Mouse (Mus musculus): Measurements from ENCODE around the gene Hcfc1. TPM values are rescaled to one million over a fixed set of nuclear protein-coding genes. Genes with fewer than 3 reads are reported as not detected.

Gene Hcfc1
- polyA plus RNA-seq, 1 experiment from 2014 or later, result 92.2 TPM

GRCm38 (mm10) chrX:73921823-73922549, 44.2 kb downstream of the Hcfc1 start, which contains the start of the genes Arhgap4 and Naa10:
Gene Arhgap4, minus strand, starts transcription at chrX:73921870.
Gene Naa10, minus strand, starts transcription at chrX:73921944.
- Histone ChIP-seq H3K27ac (ENCODE audit: low read depth, low read length) (peak within 1 kb of the TSS; percentile 65), H3K9ac (ENCODE audit: low read length) (peak within 1 kb of the TSS; percentile 64), H3K4me2 (ENCODE audit: low read depth, low read length, severe bottlenecking) (peak within 1 kb of the TSS; percentile 67), H3K36me3 (ENCODE audit: control insufficient read depth, insufficient read depth, low read length) (no peaks in the 10 kb centered on the region), H3K9me3 (ENCODE audit: control insufficient read depth, low read length) (no peaks in the 10 kb centered on the region), H3K4me1 (replicated peaks; ENCODE audit: control insufficient read depth, insufficient read depth, low read length) (no peaks in the 10 kb centered on the region), H3K4me3 (ENCODE audit: low read depth, low read length) (peak within 1 kb of the TSS; percentile 50), H3K27me3 (ENCODE audit: control insufficient read depth, insufficient read depth, low read length) (no peaks in the 10 kb centered on the region)
- 19% methylated on average over 43 of the region's 43 CpGs for WGBS
- ATAC-seq (replicated peaks; ENCODE audit: low FRiP score) (peak; percentile 98), DNase-seq (ENCODE audit: low spot score) (peak; percentile 89)

- no peaks in the 10 kb centered on the region for H3K9me3 ChIP-seq (ENCODE audit: control insufficient read depth, low read length)
- WGBS, result 21% methylated on average over 34 of the region's 34 CpGs
- H3K4me1 ChIP-seq (replicated peaks; ENCODE audit: control insufficient read depth, insufficient read depth, low read length), result no peaks in the 10 kb centered on the region
- H3K4me2 ChIP-seq (ENCODE audit: low read depth, low read length, severe bottlenecking), result peak overlapping the region; percentile 67
- H3K36me3 ChIP-seq (ENCODE audit: control insufficient read depth, insufficient read depth, low read length), result no peaks in the 10 kb centered on the region
- DNase-seq (ENCODE audit: low spot score) (no peak), ATAC-seq (replicated peaks; ENCODE audit: low FRiP score) (peak; percentile 35; the same call in 1 of the 2 replicates)
- H3K27me3 ChIP-seq (ENCODE audit: control insufficient read depth, insufficient read depth, low read length), result no peaks in the 10 kb centered on the region
- peak overlapping the region; percentile 31; the same call in 1 of the 2 replicates for H3K27ac ChIP-seq (ENCODE audit: low read depth, low read length)
- H3K9ac ChIP-seq (ENCODE audit: low read length), result peak overlapping the region; percentile 64
- peak overlapping the region; percentile 50 for H3K4me3 ChIP-seq (ENCODE audit: low read depth, low read length)
Measured at GRCm38 (mm10) chrX:73921285-73921822, 44.8 kb downstream of the Hcfc1 start.

GRCm38 (mm10) chrX:73918631-73919030, 47.5 kb downstream of the Hcfc1 start:
- ATAC-seq (replicated peaks; ENCODE audit: low FRiP score) (no peak), DNase-seq (ENCODE audit: low spot score) (no peak)
- Histone ChIP-seq H3K9ac (ENCODE audit: low read length) (no peak overlapping the region), H3K36me3 (ENCODE audit: control insufficient read depth, insufficient read depth, low read length) (no peaks in the 10 kb centered on the region), H3K4me2 (ENCODE audit: low read depth, low read length, severe bottlenecking) (no peak overlapping the region), H3K27me3 (ENCODE audit: control insufficient read depth, insufficient read depth, low read length) (no peaks in the 10 kb centered on the region), H3K27ac (ENCODE audit: low read depth, low read length) (no peak overlapping the region), H3K4me1 (replicated peaks; ENCODE audit: control insufficient read depth, insufficient read depth, low read length) (no peaks in the 10 kb centered on the region), H3K4me3 (ENCODE audit: low read depth, low read length) (no peak overlapping the region), H3K9me3 (ENCODE audit: control insufficient read depth, low read length) (no peaks in the 10 kb centered on the region)
- 84% methylated on average over 5 of the region's 5 CpGs for WGBS

GRCm38 (mm10) chrX:73916945-73917344, 49.2 kb downstream of the Hcfc1 start:
- Histone ChIP-seq H3K27ac (ENCODE audit: low read depth, low read length) (no peak overlapping the region), H3K4me3 (ENCODE audit: low read depth, low read length) (no peak overlapping the region), H3K36me3 (ENCODE audit: control insufficient read depth, insufficient read depth, low read length) (no peaks in the 10 kb centered on the region), H3K27me3 (ENCODE audit: control insufficient read depth, insufficient read depth, low read length) (no peaks in the 10 kb centered on the region), H3K4me2 (ENCODE audit: low read depth, low read length, severe bottlenecking) (no peak overlapping the region), H3K9me3 (ENCODE audit: control insufficient read depth, low read length) (no peaks in the 10 kb centered on the region), H3K9ac (ENCODE audit: low read length) (no peak overlapping the region), H3K4me1 (replicated peaks; ENCODE audit: control insufficient read depth, insufficient read depth, low read length) (no peaks in the 10 kb centered on the region)
- no peak for ATAC-seq (replicated peaks; ENCODE audit: low FRiP score)
- 73% methylated on average over 8 of the region's 8 CpGs for WGBS
- DNase-seq (ENCODE audit: low spot score), result no peak

GRCm38 (mm10) chrX:73914827-73915703, 51.1 kb downstream of the Hcfc1 start:
- peak overlapping the region; percentile 66 for H3K27ac ChIP-seq (ENCODE audit: low read depth, low read length)
- H3K4me3 ChIP-seq (ENCODE audit: low read depth, low read length), result no peak overlapping the region
- H3K9ac ChIP-seq (ENCODE audit: low read length), result peak overlapping the region; percentile 37; the same call in 1 of the 2 replicates
- no peaks in the 10 kb centered on the region for H3K9me3 ChIP-seq (ENCODE audit: control insufficient read depth, low read length)
- no peaks in the 10 kb centered on the region for H3K36me3 ChIP-seq (ENCODE audit: control insufficient read depth, insufficient read depth, low read length)
- peak; percentile 96 for ATAC-seq (replicated peaks; ENCODE audit: low FRiP score)
- peak overlapping the region; percentile 40 for H3K4me2 ChIP-seq (ENCODE audit: low read depth, low read length, severe bottlenecking)
- no peaks in the 10 kb centered on the region for H3K4me1 ChIP-seq (replicated peaks; ENCODE audit: control insufficient read depth, insufficient read depth, low read length)
- peak; percentile 90 for DNase-seq (ENCODE audit: low spot score)
- no peaks in the 10 kb centered on the region for H3K27me3 ChIP-seq (ENCODE audit: control insufficient read depth, insufficient read depth, low read length)
- WGBS, result 32% methylated on average over 31 of the region's 31 CpGs

- 70% methylated on average over 2 of the region's 2 CpGs for WGBS
- DNase-seq (ENCODE audit: low spot score), result no peak
- Histone ChIP-seq H3K4me1 (replicated peaks; ENCODE audit: control insufficient read depth, insufficient read depth, low read length) (no peaks in the 10 kb centered on the region), H3K27me3 (ENCODE audit: control insufficient read depth, insufficient read depth, low read length) (no peaks in the 10 kb centered on the region), H3K27ac (ENCODE audit: low read depth, low read length) (no peak overlapping the region), H3K36me3 (ENCODE audit: control insufficient read depth, insufficient read depth, low read length) (no peaks in the 10 kb centered on the region), H3K4me2 (ENCODE audit: low read depth, low read length, severe bottlenecking) (no peak overlapping the region), H3K9ac (ENCODE audit: low read length) (no peak overlapping the region), H3K4me3 (ENCODE audit: low read depth, low read length) (no peak overlapping the region), H3K9me3 (ENCODE audit: control insufficient read depth, low read length) (no peaks in the 10 kb centered on the region)
- no peak for ATAC-seq (replicated peaks; ENCODE audit: low FRiP score)
Measured at GRCm38 (mm10) chrX:73911588-73911987, 54.6 kb downstream of the Hcfc1 start.

GRCm38 (mm10) chrX:73911156-73911555, 55.0 kb downstream of the Hcfc1 start:
- Histone ChIP-seq H3K9ac (ENCODE audit: low read length) (peak overlapping the region; percentile 12; the same call in 1 of the 2 replicates), H3K9me3 (ENCODE audit: control insufficient read depth, low read length) (no peaks in the 10 kb centered on the region), H3K36me3 (ENCODE audit: control insufficient read depth, insufficient read depth, low read length) (no peaks in the 10 kb centered on the region), H3K4me2 (ENCODE audit: low read depth, low read length, severe bottlenecking) (peak overlapping the region; percentile 40; the same call in 1 of the 2 replicates), H3K27ac (ENCODE audit: low read depth, low read length) (no peak overlapping the region), H3K4me1 (replicated peaks; ENCODE audit: control insufficient read depth, insufficient read depth, low read length) (no peaks in the 10 kb centered on the region), H3K27me3 (ENCODE audit: control insufficient read depth, insufficient read depth, low read length) (no peaks in the 10 kb centered on the region), H3K4me3 (ENCODE audit: low read depth, low read length) (no peak overlapping the region)
- WGBS, result 16% methylated on average over 20 of the region's 26 CpGs
- ATAC-seq (replicated peaks; ENCODE audit: low FRiP score) (no peak), DNase-seq (ENCODE audit: low spot score) (no peak)

GRCm38 (mm10) chrX:73910451-73910850, 55.7 kb downstream of the Hcfc1 start:
- Histone ChIP-seq H3K9ac (ENCODE audit: low read length) (no peak overlapping the region), H3K9me3 (ENCODE audit: control insufficient read depth, low read length) (no peaks in the 10 kb centered on the region), H3K4me2 (ENCODE audit: low read depth, low read length, severe bottlenecking) (no peak overlapping the region), H3K27me3 (ENCODE audit: control insufficient read depth, insufficient read depth, low read length) (no peaks in the 10 kb centered on the region), H3K4me3 (ENCODE audit: low read depth, low read length) (no peak overlapping the region), H3K4me1 (replicated peaks; ENCODE audit: control insufficient read depth, insufficient read depth, low read length) (no peaks in the 10 kb centered on the region), H3K36me3 (ENCODE audit: control insufficient read depth, insufficient read depth, low read length) (no peaks in the 10 kb centered on the region), H3K27ac (ENCODE audit: low read depth, low read length) (no peak overlapping the region)
- no peak for DNase-seq (ENCODE audit: low spot score)
- no peak for ATAC-seq (replicated peaks; ENCODE audit: low FRiP score)
